Mouse (Mus musculus): ENCODE results near the gene Asxl2. TPM values are rescaled to one million over a fixed set of nuclear protein-coding genes. Genes with fewer than 3 reads are reported as not detected.

Asxl2 gene
- polyA plus RNA-seq, 1 experiment from 2014 or later = 15.3 TPM

- no peak overlapping the region for H3K4me3 ChIP-seq (ENCODE audit: low read depth, low read length)
- no peak overlapping the region for H3K4me2 ChIP-seq (ENCODE audit: low read depth, low read length)
- H3K9ac ChIP-seq (replicated peaks; ENCODE audit: low read depth, low read length) = no peak overlapping the region
- no peak for ATAC-seq (ENCODE audit: low read depth)
- H3K9me3 ChIP-seq (ENCODE audit: control insufficient read depth, low read length) = no peaks in the 10 kb centered on the region
- no peaks in the 10 kb centered on the region for H3K36me3 ChIP-seq (ENCODE audit: control insufficient read depth, insufficient read depth, low read length)
- WGBS = 55% methylated on average over 4 of the region's 4 CpGs
- H3K27me3 ChIP-seq (ENCODE audit: control insufficient read depth, insufficient read depth, low read length) = no peaks in the 10 kb centered on the region
- no peak overlapping the region for H3K27ac ChIP-seq (ENCODE audit: low read depth, low read length)
- no peaks in the 10 kb centered on the region for H3K4me1 ChIP-seq (ENCODE audit: control insufficient read depth, insufficient read depth, low read length)
Measured at GRCm38 (mm10) chr12:3546121-3546658, 119.5 kb downstream of the Asxl2 start.

- no peaks in the 10 kb centered on the region for H3K4me1 ChIP-seq (ENCODE audit: control insufficient read depth, insufficient read depth, low read length)
- no peak overlapping the region for H3K4me2 ChIP-seq (ENCODE audit: low read depth, low read length)
- H3K9ac ChIP-seq (replicated peaks; ENCODE audit: low read depth, low read length) = no peak overlapping the region
- no peaks in the 10 kb centered on the region for H3K9me3 ChIP-seq (ENCODE audit: control insufficient read depth, low read length)
- H3K27me3 ChIP-seq (ENCODE audit: control insufficient read depth, insufficient read depth, low read length) = no peaks in the 10 kb centered on the region
- WGBS = 53% methylated on average over 6 of the region's 6 CpGs
- no peak overlapping the region for H3K27ac ChIP-seq (ENCODE audit: low read depth, low read length)
- H3K4me3 ChIP-seq (ENCODE audit: low read depth, low read length) = no peak overlapping the region
- ATAC-seq (ENCODE audit: low read depth) = no peak
- no peaks in the 10 kb centered on the region for H3K36me3 ChIP-seq (ENCODE audit: control insufficient read depth, insufficient read depth, low read length)
Measured at GRCm38 (mm10) chr12:3546781-3547180, 120.1 kb downstream of the Asxl2 start.

DNA sequence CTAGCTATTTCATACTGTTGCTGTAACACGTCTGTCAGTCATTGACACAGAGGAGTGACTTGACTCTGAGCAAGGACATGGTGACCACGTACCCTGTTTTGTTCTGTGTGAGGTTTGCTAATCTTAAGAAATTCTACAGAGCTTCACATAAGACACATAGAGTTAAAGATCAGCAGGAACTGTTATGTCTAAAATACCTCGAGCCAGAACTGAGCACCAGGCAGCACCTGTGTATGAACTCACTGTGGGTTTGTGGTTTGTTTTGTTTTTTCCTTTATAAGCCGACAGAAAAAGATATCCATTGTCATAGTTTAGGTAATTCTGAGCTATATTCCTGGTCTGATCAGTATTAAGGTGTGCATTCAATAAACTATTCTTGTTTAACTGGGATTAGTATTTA is 120.8 kb downstream of the Asxl2 start:
- no peaks in the 10 kb centered on the region for H3K4me1 ChIP-seq (ENCODE audit: control insufficient read depth, insufficient read depth, low read length)
- no peak overlapping the region for H3K9ac ChIP-seq (replicated peaks; ENCODE audit: low read depth, low read length)
- no peak overlapping the region for H3K4me3 ChIP-seq (ENCODE audit: low read depth, low read length)
- H3K4me2 ChIP-seq (ENCODE audit: low read depth, low read length) = no peak overlapping the region
- no peaks in the 10 kb centered on the region for H3K36me3 ChIP-seq (ENCODE audit: control insufficient read depth, insufficient read depth, low read length)
- H3K27ac ChIP-seq (ENCODE audit: low read depth, low read length) = no peak overlapping the region
- H3K27me3 ChIP-seq (ENCODE audit: control insufficient read depth, insufficient read depth, low read length) = no peaks in the 10 kb centered on the region
- no peak for ATAC-seq (ENCODE audit: low read depth)
- 70% methylated on average over 4 of the region's 4 CpGs for WGBS
- no peaks in the 10 kb centered on the region for H3K9me3 ChIP-seq (ENCODE audit: control insufficient read depth, low read length)

DNA sequence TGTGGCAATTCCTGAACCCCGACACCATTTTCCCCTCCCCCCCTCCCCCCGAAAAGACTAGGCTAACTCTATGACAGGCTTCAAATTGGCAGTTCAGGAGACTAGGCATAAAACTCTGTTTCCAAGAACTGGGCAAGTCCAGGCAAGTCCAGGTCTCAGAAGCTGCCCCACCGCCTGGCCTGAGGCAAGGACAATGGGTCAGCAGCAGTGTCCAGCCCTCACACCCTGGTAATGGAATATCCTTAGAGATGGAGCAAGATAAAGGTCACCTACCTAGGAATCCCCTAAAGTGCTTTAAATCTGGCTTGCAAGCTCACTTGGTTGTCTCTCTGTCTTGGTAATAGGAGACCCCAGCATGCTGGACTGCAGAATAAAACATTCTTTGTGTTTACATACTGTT is 121.3 kb downstream of the Asxl2 start:
- no peak overlapping the region for H3K27ac ChIP-seq (ENCODE audit: low read depth, low read length)

GRCm38 (mm10) chr12:3548582-3549211 is 122.0 kb downstream of the Asxl2 start:
- H3K36me3 ChIP-seq (ENCODE audit: control insufficient read depth, insufficient read depth, low read length) = no peaks in the 10 kb centered on the region
- H3K4me1 ChIP-seq (ENCODE audit: control insufficient read depth, insufficient read depth, low read length) = no peaks in the 10 kb centered on the region
- no peak overlapping the region for H3K4me3 ChIP-seq (ENCODE audit: low read depth, low read length)
- 63% methylated on average over 5 of the region's 5 CpGs for WGBS
- ATAC-seq (ENCODE audit: low read depth) = no peak; the same call in 1 of the 2 replicates
- no peak overlapping the region for H3K4me2 ChIP-seq (ENCODE audit: low read depth, low read length)
- no peak overlapping the region for H3K27ac ChIP-seq (ENCODE audit: low read depth, low read length)
- no peaks in the 10 kb centered on the region for H3K9me3 ChIP-seq (ENCODE audit: control insufficient read depth, low read length)
- no peaks in the 10 kb centered on the region for H3K27me3 ChIP-seq (ENCODE audit: control insufficient read depth, insufficient read depth, low read length)
- no peak overlapping the region for H3K9ac ChIP-seq (replicated peaks; ENCODE audit: low read depth, low read length)

More for the DNA sequence above, 121.3 kb downstream of the Asxl2 start:
- no peak overlapping the region for H3K4me3 ChIP-seq (ENCODE audit: low read depth, low read length)
- no peak for ATAC-seq (ENCODE audit: low read depth)
- no peaks in the 10 kb centered on the region for H3K27me3 ChIP-seq (ENCODE audit: control insufficient read depth, insufficient read depth, low read length)
- H3K9ac ChIP-seq (replicated peaks; ENCODE audit: low read depth, low read length) = no peak overlapping the region
- no peaks in the 10 kb centered on the region for H3K36me3 ChIP-seq (ENCODE audit: control insufficient read depth, insufficient read depth, low read length)
- H3K4me2 ChIP-seq (ENCODE audit: low read depth, low read length) = no peak overlapping the region
- H3K4me1 ChIP-seq (ENCODE audit: control insufficient read depth, insufficient read depth, low read length) = no peaks in the 10 kb centered on the region
- 81% methylated on average over 3 of the region's 3 CpGs for WGBS
- no peaks in the 10 kb centered on the region for H3K9me3 ChIP-seq (ENCODE audit: control insufficient read depth, low read length)

- ATAC-seq (ENCODE audit: low read depth) = no peak
- H3K4me2 ChIP-seq (ENCODE audit: low read depth, low read length) = no peak overlapping the region
Measured at GRCm38 (mm10) chr12:3550280-3550679, 123.6 kb downstream of the Asxl2 start.

More at GRCm38 (mm10) chr12:3550280-3550679, 123.6 kb downstream of the Asxl2 start:
- Histone ChIP-seq H3K36me3 (ENCODE audit: control insufficient read depth, insufficient read depth, low read length) (no peaks in the 10 kb centered on the region), H3K4me1 (ENCODE audit: control insufficient read depth, insufficient read depth, low read length) (no peaks in the 10 kb centered on the region), H3K9me3 (ENCODE audit: control insufficient read depth, low read length) (no peaks in the 10 kb centered on the region), H3K27ac (ENCODE audit: low read depth, low read length) (no peak overlapping the region), H3K4me3 (ENCODE audit: low read depth, low read length) (no peak overlapping the region), H3K9ac (replicated peaks; ENCODE audit: low read depth, low read length) (no peak overlapping the region), H3K27me3 (ENCODE audit: control insufficient read depth, insufficient read depth, low read length) (no peaks in the 10 kb centered on the region)
- WGBS = 11% methylated on average over 13 of the region's 13 CpGs

Other genes with a start within 250 kb of the Asxl2 start
- gene Rab10, start 116.9 kb upstream of the Asxl2 start, polyA plus RNA-seq (2014; fragmentation: Nextera tagmentation; extraction: Ambion mirVana) = 157 and 179 TPM in 2 replicates
- gene Kif3c, start 61.7 kb upstream of the Asxl2 start, polyA plus RNA-seq (2014; fragmentation: Nextera tagmentation; extraction: Ambion mirVana) = 66.9 and 84.4 TPM in 2 replicates
- 63.4 and 72.6 TPM in 2 replicates for gene Dtnb, start 145.5 kb downstream of the Asxl2 start, polyA plus RNA-seq (2014; fragmentation: Nextera tagmentation; extraction: Ambion mirVana)